Mouse (Mus musculus) liver, adult 2 months (tissue): ENCODE data around the gene Pogk.

ENCODE experiments used
- CTCF ChIP-seq: fragments of 200-500 bp; IDR thresholded peaks from 2 replicates; pipeline ENCODE4 v1.5.1; 2011; ENCODE audit warnings: low read depth, low read length, control low read depth
- POLR2A ChIP-seq: fragments of 200-500 bp; IDR thresholded peaks from 2 replicates; pipeline ENCODE4 v1.6.1; 2011; ENCODE audit warnings: low read length, control low read depth; ENCODE audit not compliant: insufficient read depth; ENCODE audit errors: extremely low read depth

GRCm38 (mm10) chr1:166412266-166412665 is 2.6 kb upstream of the Pogk start:
- TF ChIP-seq CTCF (no peak), POLR2A (no peak)
